Mouse (Mus musculus) urinary bladder, postnatal 14 days (tissue): Measurements from ENCODE around the gene Rbm8a.

Source experiments
- DNase-seq: peaks from one replicate; pipeline ENCODE4 v3.0.0; 2021; ENCODE audit warnings: low spot score

Rbm8a gene

DNA sequence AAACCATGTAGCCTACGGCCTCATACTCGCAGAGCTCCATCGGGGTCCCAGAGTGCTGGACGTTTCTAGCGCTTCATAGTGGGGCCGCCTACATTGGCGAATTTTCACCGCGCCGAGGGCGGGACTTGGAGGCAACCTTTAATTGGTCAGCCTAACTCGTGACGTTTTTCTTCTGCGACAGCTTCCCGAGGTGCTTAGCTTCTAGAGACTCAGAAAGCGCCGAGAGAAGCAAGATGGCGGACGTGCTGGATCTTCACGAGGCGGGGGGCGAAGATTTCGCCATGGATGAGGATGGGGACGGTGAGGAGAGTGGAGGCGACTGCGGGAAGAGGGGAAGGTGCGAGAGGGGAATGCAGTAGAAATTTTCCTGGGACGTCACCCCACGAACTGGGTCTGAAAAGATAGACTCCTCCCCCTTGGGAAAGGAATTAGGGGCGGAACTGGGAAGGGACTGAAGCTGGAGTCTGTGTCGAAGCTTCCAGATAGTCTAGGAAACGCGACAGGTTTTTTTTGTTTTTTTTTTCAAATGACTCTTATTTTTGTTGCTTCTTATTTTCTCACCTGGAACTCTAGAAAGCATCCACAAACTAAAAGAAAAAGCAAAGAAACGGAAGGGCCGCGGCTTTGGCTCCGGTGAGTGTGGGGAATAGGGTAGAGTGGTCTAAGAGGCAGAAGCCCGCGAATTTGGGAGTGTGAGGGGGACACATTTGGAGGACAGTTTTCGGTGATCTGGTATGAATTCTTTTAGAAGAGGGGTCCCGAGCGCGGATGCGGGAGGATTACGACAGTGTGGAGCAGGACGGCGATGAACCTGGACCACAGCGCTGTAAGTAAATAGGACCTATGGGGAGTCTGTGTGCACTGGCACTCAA lies at the start of gene Rbm8a:
Rbm8a (plus strand) TSS at position 205 of the 872 bp plus-strand sequence.
- peak; percentile 96 for DNase-seq

DNA sequence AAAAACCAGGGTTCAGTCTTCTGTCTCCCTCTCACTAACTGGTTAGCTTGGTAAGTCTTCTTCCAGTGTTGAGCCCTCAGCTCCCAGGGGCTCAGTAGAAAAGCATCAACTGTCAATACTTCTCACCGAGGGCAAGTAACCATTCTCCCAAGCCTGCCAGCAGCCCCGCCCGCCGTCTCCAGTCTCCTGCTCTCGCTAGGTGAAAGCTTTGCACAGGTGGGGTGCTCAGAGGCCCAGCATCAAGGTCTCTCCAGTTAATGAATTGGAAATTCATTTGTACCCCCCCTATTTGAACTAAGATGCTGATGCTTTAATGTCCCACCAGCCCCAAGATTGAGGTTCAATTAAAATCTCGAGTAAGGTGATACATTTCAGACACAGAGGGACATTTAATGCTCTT lies 48.6 kb upstream of the Rbm8a start:
- no peak for DNase-seq

GRCm38 (mm10) chr3:96581771-96582515 lies 47.8 kb upstream of the Rbm8a start:
- DNase-seq, result no peak

DNA sequence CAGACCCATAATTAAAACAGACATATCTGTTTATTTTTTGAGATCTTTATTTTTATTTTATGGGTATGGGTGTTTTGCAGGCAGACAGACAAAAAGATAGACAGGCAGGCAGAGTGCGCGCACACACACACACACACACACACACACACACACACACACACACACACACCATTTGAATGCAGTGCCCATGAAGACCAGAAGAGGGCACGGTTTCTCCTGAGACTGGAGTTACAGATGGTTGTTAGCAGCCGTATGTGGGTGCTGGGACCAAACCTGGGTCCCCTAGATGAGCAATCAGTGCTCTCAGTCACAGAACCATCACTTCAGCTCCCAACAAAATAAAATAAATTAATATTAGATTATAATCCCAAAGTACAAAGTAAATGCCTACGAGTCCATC lies 46.3 kb upstream of the Rbm8a start:
- no peak for DNase-seq

GRCm38 (mm10) chr3:96590657-96591056 lies 39.1 kb upstream of the Rbm8a start:
- no peak for DNase-seq

- no peak for DNase-seq
Measured at GRCm38 (mm10) chr3:96593374-96593773, 36.4 kb upstream of the Rbm8a start.

DNA sequence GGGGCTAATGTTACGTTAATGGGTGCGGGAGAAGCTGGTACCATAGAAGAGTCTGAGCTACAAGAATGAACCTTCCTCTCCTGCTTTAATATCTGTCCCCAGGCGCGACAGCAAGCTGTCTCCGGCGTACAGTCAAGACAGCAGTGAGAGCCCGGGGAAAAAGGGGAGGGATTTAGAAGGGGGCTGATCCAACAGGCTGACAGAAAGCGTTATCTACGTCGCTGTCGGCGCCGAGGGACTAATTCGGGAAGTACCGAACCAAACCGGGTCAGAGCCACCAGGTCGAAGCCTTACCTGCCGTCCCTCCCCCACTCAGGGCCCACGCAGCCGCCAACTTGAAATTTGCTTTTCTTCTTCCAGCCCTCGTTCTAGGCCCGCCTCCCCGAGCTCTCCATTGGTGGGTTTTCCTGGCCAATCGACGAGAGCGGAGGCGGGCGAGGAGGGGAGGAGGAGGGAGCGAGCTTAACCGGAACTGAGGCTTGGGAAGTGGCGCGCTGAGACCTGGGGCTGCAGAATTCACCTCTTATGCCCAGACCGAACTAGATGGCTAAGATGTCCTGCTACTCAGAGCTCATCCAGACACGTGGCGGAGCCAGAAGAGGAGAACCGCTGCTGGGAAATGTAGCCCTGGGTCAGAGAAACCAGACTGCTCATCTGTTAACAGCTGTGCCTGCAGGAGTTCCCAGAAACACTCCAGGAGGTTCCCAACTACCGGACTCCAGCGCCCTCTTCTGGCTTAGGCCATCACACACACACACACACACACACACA lies 35.8 kb upstream of the Rbm8a start, which contains the start of gene Polr3gl:
Polr3gl (minus strand) TSS at position 392 of the 771 bp plus-strand sequence.
- peak; percentile 95 for DNase-seq

- no peak for DNase-seq
Measured at GRCm38 (mm10) chr3:96594851-96595250, 34.9 kb upstream of the Rbm8a start.

DNA sequence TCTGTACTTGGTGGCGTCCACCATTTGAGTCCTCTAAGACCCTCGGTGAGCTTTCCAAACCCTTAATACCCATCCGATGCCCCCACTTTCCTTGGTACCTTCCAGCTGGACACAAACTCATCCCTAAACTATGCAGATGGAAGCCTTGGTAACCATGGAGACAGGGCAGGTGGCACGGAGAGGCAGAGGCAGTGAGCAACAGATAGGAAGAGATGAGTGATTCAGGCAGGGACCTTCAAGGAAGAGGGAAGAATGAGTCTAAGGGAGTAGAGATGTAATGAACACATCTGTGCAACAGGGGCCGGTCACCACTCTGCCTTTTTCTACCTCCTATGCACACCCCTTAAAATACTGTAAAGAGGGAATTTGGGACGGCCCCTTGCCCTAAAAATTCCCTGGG lies 34.1 kb upstream of the Rbm8a start:
- no peak for DNase-seq

GRCm38 (mm10) chr3:96596228-96596707 lies 33.5 kb upstream of the Rbm8a start, which contains the start of gene Ankrd34a:
Gene Ankrd34a (plus strand): TSS chr3:96596636.
- no peak for DNase-seq

DNA sequence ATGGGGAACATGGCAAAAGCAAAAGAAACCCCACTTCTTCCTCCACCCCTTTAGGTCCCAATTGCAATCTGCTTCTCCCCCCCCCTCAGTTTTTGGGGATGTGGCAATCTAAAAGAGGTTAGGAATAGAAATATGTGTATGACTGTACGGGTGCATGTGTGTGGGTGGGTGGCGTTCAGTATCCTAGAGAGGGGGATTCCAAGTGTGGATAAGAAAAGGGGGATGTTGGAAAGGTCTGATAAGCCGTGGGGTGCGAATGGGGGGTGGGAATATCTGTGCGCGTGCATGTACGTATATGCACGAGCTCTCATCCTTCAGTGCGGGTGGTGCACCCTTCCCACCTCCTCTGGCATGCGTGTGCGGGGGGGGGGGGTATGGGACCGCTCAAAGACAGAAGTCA lies 32.9 kb upstream of the Rbm8a start:
- DNase-seq, result no peak

DNA sequence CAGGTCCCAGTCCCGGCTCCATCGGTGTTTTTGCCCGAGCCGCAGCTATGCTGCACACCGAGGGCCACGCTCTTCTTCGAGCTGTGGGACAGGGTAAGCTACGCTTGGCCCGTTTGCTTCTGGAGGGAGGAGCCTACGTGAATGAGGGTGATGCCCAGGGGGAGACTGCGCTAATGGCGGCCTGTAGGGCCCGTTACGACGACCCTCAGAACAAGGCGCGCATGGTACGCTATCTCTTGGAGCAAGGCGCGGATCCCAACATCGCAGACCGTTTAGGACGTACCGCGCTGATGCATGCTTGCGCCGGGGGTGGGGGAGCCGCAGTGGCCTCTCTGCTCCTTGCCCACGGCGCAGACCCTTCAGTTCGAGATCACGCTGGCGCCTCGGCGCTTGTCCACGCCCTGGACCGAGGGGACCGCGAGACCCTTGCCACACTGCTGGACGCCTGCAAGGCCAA lies 32.3 kb upstream of the Rbm8a start:
- DNase-seq, result no peak

DNA sequence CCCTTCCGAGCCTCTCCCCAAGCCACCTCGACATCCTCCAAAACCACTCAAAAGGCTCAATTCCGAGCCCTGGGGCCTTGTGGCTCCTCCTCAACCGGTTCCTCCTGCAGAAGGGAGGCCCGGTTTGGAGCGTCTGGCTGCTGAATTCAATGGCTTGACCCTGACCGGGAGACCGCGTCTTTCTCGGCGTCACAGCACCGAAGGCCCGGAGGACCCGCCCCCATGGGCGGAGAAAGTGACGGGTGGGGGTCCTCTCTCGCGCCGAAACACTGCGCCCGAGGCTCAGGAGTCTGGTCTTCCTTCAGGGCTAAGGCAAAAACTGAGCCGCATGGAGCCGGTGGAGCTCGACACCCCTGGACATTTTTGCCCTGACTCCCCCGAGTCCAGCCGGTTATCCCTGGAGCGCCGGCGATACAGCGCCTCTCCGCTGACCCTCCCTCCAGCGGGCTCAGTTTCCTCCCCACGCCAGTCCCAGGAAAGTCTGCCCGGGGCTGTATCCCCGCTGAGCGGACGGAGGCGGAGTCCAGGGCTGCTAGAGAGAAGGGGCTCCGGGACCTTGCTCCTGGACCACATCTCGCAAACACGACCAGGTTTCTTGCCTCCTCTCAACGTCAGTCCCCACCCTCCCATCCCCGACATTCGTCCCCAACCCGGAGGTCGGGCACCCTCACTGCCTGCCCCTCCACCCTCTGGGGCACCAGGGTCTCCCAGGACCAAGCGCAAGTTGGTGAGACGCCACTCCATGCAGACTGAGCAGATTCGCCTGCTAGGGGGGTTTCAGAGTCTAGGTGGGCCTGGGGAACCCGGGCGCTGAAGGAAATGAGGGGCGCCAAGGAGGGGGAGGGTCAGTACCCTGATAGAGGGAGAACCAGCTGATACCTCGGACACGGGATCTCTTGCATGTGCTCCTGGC lies 31.3 kb upstream of the Rbm8a start:
- peak; percentile 66 for DNase-seq

DNA sequence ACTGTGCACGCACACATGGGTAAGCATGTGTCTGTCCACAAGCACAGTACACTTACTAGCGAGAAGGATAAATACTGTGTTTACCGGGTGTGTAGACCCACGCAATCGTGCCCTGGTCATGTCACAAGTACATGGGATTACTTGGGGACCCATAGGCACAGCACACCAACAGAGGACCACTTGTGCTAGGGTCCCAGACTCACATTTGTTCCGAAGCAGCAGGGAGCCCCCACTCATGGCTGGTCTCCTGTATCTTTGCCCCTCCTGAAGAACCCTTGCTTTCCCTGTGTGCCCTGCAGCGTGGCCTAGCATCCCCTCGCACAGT lies 30.7 kb upstream of the Rbm8a start:
- no peak for DNase-seq

DNA sequence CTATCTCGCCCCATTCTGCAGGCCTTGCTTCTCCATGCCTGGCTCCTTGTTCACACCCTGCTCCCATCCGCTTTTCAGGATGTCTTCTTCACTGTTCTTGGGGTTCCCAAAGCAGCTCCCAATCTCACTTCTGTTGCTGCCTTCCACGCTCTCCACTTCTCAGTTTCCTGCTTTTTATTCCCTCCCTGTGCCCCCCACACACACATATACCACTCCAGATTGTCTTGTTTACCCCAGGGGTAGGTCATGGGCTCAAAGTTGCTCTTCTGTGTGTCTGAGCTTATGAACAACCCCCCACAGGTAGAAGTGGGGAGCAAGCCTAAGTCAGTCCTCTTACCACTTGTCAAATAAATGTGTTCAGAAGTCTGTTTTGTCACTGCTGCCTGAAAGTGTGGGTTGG lies 30.3 kb upstream of the Rbm8a start:
- DNase-seq, result no peak

DNA sequence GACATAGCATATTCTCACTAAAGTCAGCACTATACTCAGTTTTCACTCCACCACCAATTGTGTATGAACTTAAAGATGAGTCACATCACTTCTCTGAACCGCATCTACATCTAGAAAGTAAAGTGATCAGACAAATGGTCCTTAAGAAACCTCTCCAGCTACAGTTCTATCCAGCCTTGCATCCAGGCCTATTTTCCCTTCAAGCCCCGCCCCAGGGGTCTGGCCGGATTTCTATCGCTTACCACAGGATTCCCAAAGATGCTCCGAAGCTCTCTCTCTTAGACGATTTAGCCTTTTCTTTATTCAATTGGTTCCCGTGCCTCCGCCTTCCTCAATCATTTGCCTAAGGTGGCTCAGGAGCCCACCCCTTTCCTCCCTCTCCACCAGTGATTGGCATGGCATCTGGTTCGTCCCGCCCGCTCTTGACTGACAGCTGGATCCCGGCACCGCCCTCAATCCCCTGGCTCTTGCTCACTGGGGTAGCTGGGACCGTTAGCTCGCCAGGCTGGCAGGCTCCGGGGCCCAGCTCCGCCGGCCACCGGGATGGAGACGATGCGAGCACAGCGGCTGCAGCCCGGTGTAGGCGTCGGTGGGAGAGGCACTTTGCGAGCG lies 29.0 kb upstream of the Rbm8a start, which contains the start of gene Lix1l:
Lix1l (plus strand) TSS at position 511 of the 612 bp plus-strand sequence.
- peak; percentile 91 for DNase-seq

DNA sequence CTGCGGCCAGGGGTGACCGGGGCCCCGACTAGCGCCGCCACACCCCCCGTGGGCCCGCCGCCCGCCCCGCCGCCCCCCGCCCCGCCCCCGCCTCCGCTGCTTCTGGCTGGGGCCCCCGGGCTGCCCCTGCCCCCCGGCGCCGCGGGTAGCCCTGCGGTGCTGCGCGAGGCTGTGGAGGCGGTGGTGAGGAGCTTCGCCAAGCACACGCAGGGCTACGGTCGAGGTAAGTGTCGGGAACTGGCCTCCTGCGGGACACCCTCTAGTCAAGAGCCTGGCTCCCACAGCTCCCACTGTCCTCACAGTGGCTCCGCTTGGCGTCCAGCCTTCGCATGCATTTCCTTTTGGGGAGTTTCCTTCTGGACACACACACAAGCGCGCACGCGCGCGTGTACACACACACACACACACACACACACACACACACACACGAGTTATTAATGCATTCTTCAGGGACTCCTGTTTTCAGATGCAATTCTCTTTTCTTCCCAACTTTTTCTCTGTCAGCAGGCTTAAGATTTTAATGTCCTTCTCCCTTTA lies 28.4 kb upstream of the Rbm8a start:
- peak; percentile 79 for DNase-seq

DNA sequence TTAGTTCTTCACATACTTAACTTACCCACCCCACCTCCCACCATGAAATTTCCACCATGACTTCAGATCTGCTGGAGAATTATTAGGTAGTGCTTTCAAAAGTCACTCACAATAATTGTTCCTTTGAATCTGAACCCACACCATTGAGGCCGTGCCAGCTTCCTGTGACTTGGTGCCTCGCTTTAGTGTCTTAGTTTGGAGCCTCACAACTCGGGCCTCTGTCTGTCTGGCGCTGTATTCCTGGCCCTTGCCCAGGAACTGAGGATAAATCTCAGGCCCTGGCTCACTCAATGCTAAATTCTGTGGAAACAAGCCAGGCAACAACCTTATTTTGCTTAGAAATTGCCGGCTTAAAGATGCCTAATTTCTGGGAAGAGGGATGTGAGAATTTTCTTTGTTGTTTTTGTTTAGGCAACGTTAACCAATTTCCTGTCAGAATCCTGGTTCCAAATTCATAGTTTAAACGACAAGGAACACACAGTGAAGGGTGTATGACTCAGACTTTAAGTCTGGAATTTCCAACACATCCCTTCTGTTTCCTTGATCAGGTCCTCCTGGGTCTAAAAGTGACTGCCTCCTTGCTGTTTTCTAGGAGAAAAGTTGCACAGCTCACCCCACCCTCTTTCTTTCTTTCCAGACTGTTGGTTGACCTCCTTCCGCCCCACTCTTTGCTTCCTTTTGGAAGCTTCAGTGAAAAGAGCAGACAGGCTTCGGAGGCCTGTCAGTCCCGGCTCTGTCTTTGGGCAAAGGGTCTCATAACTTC lies 27.6 kb upstream of the Rbm8a start:
- peak; percentile 51 for DNase-seq

GRCm38 (mm10) chr3:96602704-96603084 lies 27.0 kb upstream of the Rbm8a start:
- DNase-seq, result no peak

GRCm38 (mm10) chr3:96603311-96603710 lies 26.4 kb upstream of the Rbm8a start:
- DNase-seq, result no peak
